Mouse (Mus musculus) heart, postnatal 0 days (tissue): ENCODE results near the gene Macrod1.

Experiments used
- CTCF ChIP-seq: IDR thresholded peaks from 2 replicates; pipeline ENCODE4 v1.5.1; 2016; ENCODE audit warnings: antibody characterized with exemption, control low read depth, low read depth
- EP300 ChIP-seq: IDR thresholded peaks from 2 replicates; pipeline ENCODE4 v1.6.1; 2016; ENCODE audit warnings: antibody characterized with exemption, low read depth

- TF ChIP-seq CTCF (0 out of 2 replicates have a peak, but pooled peaks have one; percentile 21), EP300 (no peak)
Measured at GRCm38 (mm10) chr19:7157734-7158133, 101.1 kb downstream of the Macrod1 start.
